18 mouse cellular contexts compared by ENCODE assay signal in the genomic region with DNA sequence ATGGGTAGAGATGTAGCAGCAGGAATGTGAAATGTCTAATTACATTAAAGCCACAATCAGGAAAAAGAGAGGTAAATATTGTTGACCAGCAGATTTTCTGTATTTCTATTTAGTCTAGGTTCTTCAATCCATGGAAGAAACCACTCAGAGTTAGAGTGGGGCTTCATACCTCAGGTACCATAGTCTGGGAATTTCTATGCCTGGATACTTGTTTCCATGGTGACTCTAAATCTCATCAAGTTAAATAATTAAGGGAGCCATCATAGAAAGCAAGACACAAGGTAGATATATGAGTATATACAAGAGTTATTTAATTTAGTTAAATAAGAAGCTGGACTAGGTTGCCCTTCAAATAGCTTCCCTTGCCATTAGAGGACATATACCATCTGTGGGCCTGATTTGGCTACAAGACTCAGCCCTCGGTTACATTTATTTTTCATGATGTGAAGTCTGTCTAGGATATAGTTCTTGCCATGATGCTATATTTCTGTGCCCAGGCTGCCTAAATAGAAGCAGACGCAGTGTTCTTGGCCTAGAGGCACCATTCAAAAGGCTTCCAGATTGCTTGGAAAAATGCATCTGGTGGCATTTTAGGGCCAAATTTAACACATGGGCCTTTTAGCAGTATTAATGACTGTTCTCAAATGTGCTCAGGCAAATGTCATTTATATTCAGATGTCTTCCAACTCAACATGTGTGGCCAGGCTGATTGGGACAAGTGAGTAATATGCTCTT.
A peak's percentile ranks its signal among the peaks of the same experiment; 100 is the strongest.
DNase-seq lines count a peak whose midpoint lies in the region; ATAC-seq lines count a peak whose summit lies in the region.
"Had no signal": no experiment of that assay in that cellular context is flagged by ENCODE, and none has a peak within 500 bp of the region (broad histone marks: within the 10 kb centered on the region; RNA-seq: fewer than 3 reads in every experiment).

No protein-coding gene starts in this region.

- 79% methylated on average over 2 of the region's 2 CpGs for WGBS in hindbrain, embryonic 16.5 days
- 94% methylated on average over 2 of the region's 2 CpGs for WGBS in hindbrain, embryonic 11.5 days

- no peaks in the 10 kb centered on the region for H3K4me1 ChIP-seq in hindbrain, embryonic 16.5 days (ENCODE audit: control insufficient read depth, insufficient read depth, low read depth, low read length)
- H3K4me1 ChIP-seq in hindbrain, embryonic 11.5 days (replicated peaks; ENCODE audit: control insufficient read depth, insufficient read depth, low read length), result no peaks in the 10 kb centered on the region
- H3K4me1 ChIP-seq: embryonic facial prominence, embryonic 12.5 days; heart, embryonic 12.5 days; limb, embryonic 13.5 days; midbrain, embryonic 12.5 days had no signal

- no peak for DNase-seq in hindbrain, embryonic 11.5 days (ENCODE audit: low spot score)
- DNase-seq in cerebellum, adult 11 months, result peak; percentile 1
- peak; percentile 8 to 24 for DNase-seq in cerebellum, postnatal 25 days
- DNase-seq in layer of hippocampus, adult 9-11 months, result peak; percentile 84
- no peak for DNase-seq in neural tube, embryonic 10.5 days (ENCODE audit: extremely low spot score, low spot score)
- DNase-seq in thymus, postnatal 36 days, result no peak
- DNase-seq: B cell, adult 2 months; gastrocnemius, postnatal 10 days; heart, postnatal 4 days had no signal

- H3K4me3 ChIP-seq in hindbrain, embryonic 16.5 days (ENCODE audit: low read length), result no peak overlapping the region
- H3K4me3 ChIP-seq in hindbrain, embryonic 11.5 days (ENCODE audit: low read depth, low read length), result no peak overlapping the region
- H3K4me3 ChIP-seq: embryonic facial prominence, embryonic 12.5 days; heart, embryonic 12.5 days; limb, embryonic 13.5 days; midbrain, embryonic 12.5 days had no signal

- H3K36me3 ChIP-seq in hindbrain, embryonic 16.5 days (ENCODE audit: control insufficient read depth, insufficient read depth, low read length), result no peaks in the 10 kb centered on the region
- no peaks in the 10 kb centered on the region for H3K36me3 ChIP-seq in hindbrain, embryonic 11.5 days (ENCODE audit: control insufficient read depth, insufficient read depth, low read length)
- H3K36me3 ChIP-seq: embryonic facial prominence, embryonic 12.5 days; heart, embryonic 12.5 days; limb, embryonic 13.5 days; midbrain, embryonic 12.5 days had no signal

- H3K9me3 ChIP-seq in hindbrain, embryonic 16.5 days (ENCODE audit: control insufficient read depth, low read length), result no peaks in the 10 kb centered on the region
- no peaks in the 10 kb centered on the region for H3K9me3 ChIP-seq in hindbrain, embryonic 11.5 days (ENCODE audit: control insufficient read depth, low read length)
- H3K9me3 ChIP-seq: embryonic facial prominence, embryonic 12.5 days; heart, embryonic 12.5 days; midbrain, embryonic 12.5 days had no signal

- ATAC-seq in hindbrain, embryonic 16.5 days, result 0 out of 2 replicates have a peak, but pooled peaks have one; percentile 56
- ATAC-seq in hindbrain, embryonic 11.5 days (ENCODE audit: low FRiP score), result no peak
- ATAC-seq in megakaryocyte, adult 5-6 weeks (ENCODE audit: poor library complexity, severe bottlenecking), result no peak
- ATAC-seq: intestine, embryonic 16.5 days; Patski had no signal

- no peak overlapping the region for H3K27ac ChIP-seq in hindbrain, embryonic 16.5 days (ENCODE audit: low read depth, low read length)
- no peak overlapping the region for H3K27ac ChIP-seq in hindbrain, embryonic 11.5 days (ENCODE audit: low read depth, low read length)
- H3K27ac ChIP-seq: embryonic facial prominence, embryonic 12.5 days; kidney, postnatal 0 days; limb, embryonic 13.5 days; midbrain, embryonic 12.5 days had no signal

- no peaks in the 10 kb centered on the region for H3K27me3 ChIP-seq in hindbrain, embryonic 16.5 days (replicated peaks; ENCODE audit: control insufficient read depth, insufficient read depth, low read length)
- no peaks in the 10 kb centered on the region for H3K27me3 ChIP-seq in hindbrain, embryonic 11.5 days (ENCODE audit: control insufficient read depth, insufficient read depth, low read length)
- H3K27me3 ChIP-seq: embryonic facial prominence, embryonic 12.5 days; heart, embryonic 12.5 days; limb, embryonic 13.5 days; midbrain, embryonic 12.5 days; Patski had no signal

- H3K9ac ChIP-seq in hindbrain, embryonic 16.5 days (ENCODE audit: low read depth, low read length), result no peak overlapping the region
- no peak overlapping the region for H3K9ac ChIP-seq in hindbrain, embryonic 11.5 days (ENCODE audit: low read depth, low read length)
- H3K9ac ChIP-seq: embryonic facial prominence, embryonic 12.5 days; heart, embryonic 12.5 days; limb, embryonic 13.5 days; midbrain, embryonic 12.5 days had no signal

- no peak overlapping the region for H3K4me2 ChIP-seq in hindbrain, embryonic 16.5 days (ENCODE audit: low read length)
- H3K4me2 ChIP-seq in hindbrain, embryonic 11.5 days (replicated peaks; ENCODE audit: low read depth, low read length), result no peak overlapping the region
- H3K4me2 ChIP-seq: embryonic facial prominence, embryonic 12.5 days; heart, embryonic 12.5 days; limb, embryonic 13.5 days; midbrain, embryonic 12.5 days had no signal

Comparison
In these comparisons a context has a peak if more than half of its experiments do, and no peak if none do; other contexts are left out.
1. DNase-seq: peak in cerebellum, adult 11 months (single experiment), cerebellum, postnatal 25 days (2 of 2) and layer of hippocampus, adult 9-11 months (single experiment); none in hindbrain, embryonic 11.5 days (single experiment), neural tube, embryonic 10.5 days (single experiment) and thymus, postnatal 36 days (0 of 2).